Comparison of ENCODE assay signal across 31 mouse cellular contexts in the genomic region with DNA sequence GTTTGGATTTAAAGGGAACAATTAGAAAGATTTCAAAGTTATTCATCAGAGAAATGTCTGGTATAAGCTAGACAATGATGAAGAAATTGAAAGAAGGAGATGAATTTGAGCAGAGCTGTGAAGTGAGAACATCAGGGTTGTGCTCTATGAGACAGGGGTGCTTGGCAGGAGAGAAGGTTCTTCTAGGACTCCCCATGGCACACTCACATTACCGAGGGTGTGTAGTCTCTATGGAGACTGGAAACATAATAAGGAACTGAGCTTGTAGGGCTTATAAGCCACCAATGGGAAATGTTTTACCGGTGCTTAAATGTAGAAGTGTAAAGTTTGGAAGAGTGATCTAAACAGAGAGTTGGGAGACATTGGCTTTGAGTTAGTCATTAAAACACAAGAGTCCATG.
"Had no signal": no experiment of that assay in that cellular context is flagged by ENCODE, and none has a peak within 500 bp of the region (broad histone marks: within the 10 kb centered on the region; RNA-seq: fewer than 3 reads in every experiment).

No protein-coding gene starts in this region.

- H3K4me2 ChIP-seq: limb, embryonic 12.5 days; limb, embryonic 15.5 days; liver, embryonic 11.5 days; liver, embryonic 12.5 days; liver, embryonic 13.5 days; liver, embryonic 15.5 days; lung, embryonic 14.5 days; lung, embryonic 15.5 days; midbrain, embryonic 11.5 days; midbrain, embryonic 12.5 days; midbrain, embryonic 13.5 days; midbrain, embryonic 15.5 days; neural tube, embryonic 12.5 days had no signal

- H3K4me1 ChIP-seq: limb, embryonic 12.5 days; limb, embryonic 15.5 days; liver, embryonic 12.5 days; liver, embryonic 13.5 days; liver, embryonic 15.5 days; lung, embryonic 15.5 days; megakaryocyte, embryonic 14.5 days; midbrain, embryonic 10.5 days; midbrain, embryonic 12.5 days; neural tube, embryonic 12.5 days had no signal

- DNase-seq: left cerebral cortex, postnatal 4 days; liver; liver, embryonic 13.5 days; liver, postnatal 0 days; lung, adult 18-20 months; lung, adult 2 months; lung, embryonic 14.5 days; lung, postnatal 10 days; lung, postnatal 14 days; lung, postnatal 36 days; lung, postnatal 4 days; midbrain, embryonic 14.5 days had no signal

- H3K36me3 ChIP-seq: limb, embryonic 12.5 days; limb, embryonic 15.5 days; liver, embryonic 12.5 days; liver, embryonic 13.5 days; liver, embryonic 15.5 days; lung, embryonic 15.5 days; midbrain, embryonic 10.5 days; midbrain, embryonic 12.5 days; midbrain, embryonic 13.5 days; midbrain, embryonic 15.5 days; neural tube, embryonic 12.5 days had no signal

- H3K27ac ChIP-seq: left cerebral cortex, adult 2 months; limb, embryonic 12.5 days; limb, embryonic 15.5 days; liver, embryonic 12.5 days; liver, embryonic 13.5 days; liver, embryonic 14.5 days; liver, embryonic 15.5 days; lung, embryonic 15.5 days; macrophage; midbrain, embryonic 10.5 days; midbrain, embryonic 12.5 days; midbrain, embryonic 13.5 days; midbrain, embryonic 15.5 days; neural tube, embryonic 12.5 days had no signal

- H3K4me3 ChIP-seq: left cerebral cortex, adult 2 months; limb, embryonic 12.5 days; limb, embryonic 15.5 days; liver, embryonic 12.5 days; liver, embryonic 13.5 days; liver, embryonic 15.5 days; lung, embryonic 15.5 days; megakaryocyte, embryonic 14.5 days; midbrain, embryonic 10.5 days; midbrain, embryonic 12.5 days; midbrain, embryonic 13.5 days; midbrain, embryonic 15.5 days; myocyte; neural tube, embryonic 12.5 days had no signal

- H3K27me3 ChIP-seq: limb, embryonic 12.5 days; limb, embryonic 15.5 days; liver, embryonic 12.5 days; liver, embryonic 13.5 days; liver, embryonic 15.5 days; lung, embryonic 15.5 days; megakaryocyte, embryonic 14.5 days; midbrain, embryonic 12.5 days; midbrain, embryonic 13.5 days; midbrain, embryonic 15.5 days; neural tube, embryonic 12.5 days had no signal

- ATAC-seq: liver, embryonic 12.5 days; liver, postnatal 0 days; lung, postnatal 0 days; midbrain, embryonic 13.5 days; midbrain, embryonic 15.5 days; midbrain, embryonic 16.5 days had no signal

- H3K9me3 ChIP-seq: limb, embryonic 12.5 days; limb, embryonic 15.5 days; liver, embryonic 12.5 days; liver, embryonic 13.5 days; liver, embryonic 15.5 days; lung, embryonic 15.5 days; midbrain, embryonic 10.5 days; midbrain, embryonic 12.5 days; midbrain, embryonic 13.5 days; midbrain, embryonic 15.5 days; neural tube, embryonic 12.5 days had no signal

- H3K9ac ChIP-seq: limb, embryonic 12.5 days; limb, embryonic 15.5 days; liver, embryonic 12.5 days; liver, embryonic 13.5 days; liver, embryonic 14.5 days; liver, embryonic 15.5 days; liver, postnatal 0 days; lung, embryonic 14.5 days; lung, embryonic 15.5 days; midbrain, embryonic 12.5 days; midbrain, embryonic 13.5 days; midbrain, embryonic 15.5 days; neural tube, embryonic 12.5 days had no signal
